In the genomic region with DNA sequence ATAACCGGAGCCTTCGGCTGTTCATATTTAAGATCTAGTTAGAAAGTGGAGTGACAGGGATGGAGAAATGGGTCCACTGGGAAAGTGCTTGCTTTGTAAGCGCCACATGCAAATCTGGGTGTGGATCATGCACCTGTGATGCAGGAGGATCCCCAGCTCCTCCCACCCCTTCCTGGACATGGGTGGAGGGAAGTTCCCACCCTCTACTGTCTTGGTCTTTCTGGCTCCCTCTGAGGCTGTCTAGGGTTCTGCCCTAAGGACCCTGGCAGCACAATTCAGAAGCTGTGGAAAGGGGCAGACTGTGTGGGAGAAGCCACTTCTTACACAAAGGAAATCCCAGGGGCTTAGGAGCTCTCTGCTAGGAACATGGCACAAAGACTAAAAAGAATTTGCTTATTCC, we compare ENCODE assay signal across 16 mouse cellular contexts. TPM values are rescaled to one million over a fixed set of nuclear protein-coding genes. Genes with fewer than 3 reads are reported as not detected.
A peak's percentile ranks its signal among the peaks of the same experiment; 100 is the strongest.
DNase-seq lines count a peak whose midpoint lies in the region; ATAC-seq and TF ChIP-seq lines count a peak whose summit lies in the region.
"Had no signal": no experiment of that assay in that cellular context is flagged by ENCODE, and none has a peak within 500 bp of the region (broad histone marks: within the 10 kb centered on the region; RNA-seq: fewer than 3 reads in every experiment).

No protein-coding gene starts in this region.

- H3K27ac ChIP-seq in intestine, embryonic 14.5 days (ENCODE audit: low read depth) = no peak overlapping the region
- no peak overlapping the region for H3K27ac ChIP-seq in intestine, postnatal 0 days (ENCODE audit: low read depth, low read length)
- H3K27ac ChIP-seq in bone marrow, adult 2 months (ENCODE audit: control insufficient read depth, insufficient read depth, low read depth, low read length, poor library complexity) = peak overlapping the region; percentile 6; the same call in 1 of the 2 replicates
- no peak overlapping the region for H3K27ac ChIP-seq in liver, postnatal 0 days (ENCODE audit: low read depth)
- H3K27ac ChIP-seq: heart, embryonic 13.5 days; liver, embryonic 15.5 days; macrophage had no signal

- no peak for TF ChIP-seq POLR2A in bone marrow, adult 2 months (IDR thresholded peaks at IDR 0.05; ENCODE audit: borderline replicate concordance, control insufficient read depth, low read depth, low read length)

- no peak for TF ChIP-seq CTCF in intestine, postnatal 0 days (IDR thresholded peaks at IDR 0.05; ENCODE audit: low read depth)
- TF ChIP-seq CTCF in bone marrow, adult 2 months (IDR thresholded peaks at IDR 0.05; ENCODE audit: control insufficient read depth, insufficient read depth, low read length) = no peak
- no peak for TF ChIP-seq CTCF in liver, postnatal 0 days (IDR thresholded peaks at IDR 0.05; ENCODE audit: low read depth)

- no peak overlapping the region for H3K9ac ChIP-seq in intestine, embryonic 14.5 days (ENCODE audit: low read length)
- H3K9ac ChIP-seq in intestine, postnatal 0 days (ENCODE audit: low read depth, low read length) = no peak overlapping the region
- H3K9ac ChIP-seq in liver, postnatal 0 days (replicated peaks) = no peak overlapping the region
- H3K9ac ChIP-seq: heart, embryonic 13.5 days; liver, embryonic 15.5 days had no signal

- no peak overlapping the region for H3K4me2 ChIP-seq in intestine, embryonic 14.5 days (ENCODE audit: low read length)
- no peak overlapping the region for H3K4me2 ChIP-seq in intestine, postnatal 0 days (replicated peaks; ENCODE audit: low read depth)
- H3K4me2 ChIP-seq in liver, postnatal 0 days (ENCODE audit: low read depth, low read length) = no peak overlapping the region
- H3K4me2 ChIP-seq: heart, embryonic 13.5 days; liver, embryonic 15.5 days had no signal

- 94% methylated on average over 3 of the region's 3 CpGs for WGBS in intestine, embryonic 14.5 days
- 92% methylated on average over 3 of the region's 3 CpGs for WGBS in intestine, postnatal 0 days
- 70% methylated on average over 3 of the region's 3 CpGs for WGBS in bone marrow, adult 2 months
- 81% methylated on average over 3 of the region's 3 CpGs for WGBS in liver, postnatal 0 days (ENCODE audit: insufficient replicate concordance)

- no peaks in the 10 kb centered on the region; the same call in 1 of the 2 replicates for H3K4me1 ChIP-seq in intestine, embryonic 14.5 days (replicated peaks; ENCODE audit: control insufficient read depth, insufficient read depth, low read length)
- no peaks in the 10 kb centered on the region for H3K4me1 ChIP-seq in intestine, postnatal 0 days (replicated peaks; ENCODE audit: control insufficient read depth, insufficient read depth, low read length)
- H3K4me1 ChIP-seq in bone marrow, adult 2 months (ENCODE audit: control insufficient read depth, insufficient read depth, low read length) = peaks cover 15% of the 10 kb centered on the region
- H3K4me1 ChIP-seq in liver, postnatal 0 days (ENCODE audit: insufficient read depth) = peaks cover 20% of the 10 kb centered on the region

- H3K27me3 ChIP-seq in intestine, embryonic 14.5 days (replicated peaks; ENCODE audit: control insufficient read depth, insufficient read depth, low read length) = no peaks in the 10 kb centered on the region
- no peaks in the 10 kb centered on the region for H3K27me3 ChIP-seq in intestine, postnatal 0 days (replicated peaks; ENCODE audit: control insufficient read depth, insufficient read depth, low read length)
- no peaks in the 10 kb centered on the region for H3K27me3 ChIP-seq in liver, postnatal 0 days (ENCODE audit: insufficient read depth, low read length)
- H3K27me3 ChIP-seq: heart, embryonic 13.5 days; liver, embryonic 15.5 days had no signal

- no peak for TF ChIP-seq EP300 in liver, postnatal 0 days (IDR thresholded peaks at IDR 0.05; ENCODE audit: low read depth)

- no peak for ATAC-seq in intestine, embryonic 14.5 days (replicated peaks; ENCODE audit: low FRiP score, low TSS enrichment, low read depth)
- no peak for ATAC-seq in intestine, postnatal 0 days
- no peak for ATAC-seq in liver, postnatal 0 days

- no peak overlapping the region for H3K4me3 ChIP-seq in intestine, embryonic 14.5 days (ENCODE audit: low read depth, low read length)
- no peak overlapping the region for H3K4me3 ChIP-seq in intestine, postnatal 0 days (ENCODE audit: low read depth, low read length)
- no peak overlapping the region for H3K4me3 ChIP-seq in bone marrow, adult 2 months (replicated peaks; ENCODE audit: control insufficient read depth, low read depth, low read length)
- no peak overlapping the region for H3K4me3 ChIP-seq in liver, postnatal 0 days (ENCODE audit: low read depth, low read length)
- H3K4me3 ChIP-seq: heart, embryonic 13.5 days; liver, embryonic 15.5 days; myocyte had no signal

- DNase-seq in intestine, embryonic 14.5 days (ENCODE audit: low spot score) = peak; percentile 23
- peak; percentile 29 for DNase-seq in thymus, postnatal 25 days
- DNase-seq in thymus, adult 18-20 months = no peak
- DNase-seq in liver, postnatal 0 days = no peak
- DNase-seq in layer of hippocampus, postnatal 10 days (ENCODE audit: low spot score in 2 of 2) = no peak
- DNase-seq: cerebellum, adult 2 months; kidney, postnatal 10 days; layer of hippocampus, adult 9-11 months had no signal

- H3K9me3 ChIP-seq in intestine, embryonic 14.5 days (ENCODE audit: control insufficient read depth, low read length) = peaks cover 8% of the 10 kb centered on the region; the same call in 1 of the 2 replicates
- H3K9me3 ChIP-seq in intestine, postnatal 0 days (ENCODE audit: control insufficient read depth) = no peaks in the 10 kb centered on the region
- H3K9me3 ChIP-seq in liver, postnatal 0 days (ENCODE audit: low read length) = peaks cover 3% of the 10 kb centered on the region
- H3K9me3 ChIP-seq: liver, embryonic 15.5 days had no signal

- H3K36me3 ChIP-seq in intestine, embryonic 14.5 days (ENCODE audit: control insufficient read depth, insufficient read depth, low read length) = peaks cover 9% of the 10 kb centered on the region; the same call in 1 of the 2 replicates
- peaks cover 11% of the 10 kb centered on the region; the same call in 1 of the 2 replicates for H3K36me3 ChIP-seq in intestine, postnatal 0 days (ENCODE audit: control insufficient read depth, insufficient read depth)
- H3K36me3 ChIP-seq in liver, postnatal 0 days (replicated peaks; ENCODE audit: insufficient read depth, low read length) = no peaks in the 10 kb centered on the region; the same call in 1 of the 2 replicates

RNA-seq across cellular contexts. Expression of gene Gpr18, which starts 16.0 kb away (rescaled TPM):
- 0.23 and 0.62 TPM in 2 replicates for polyA plus RNA-seq in intestine, embryonic 14.5 days (2014; fragmentation: Nextera tagmentation; extraction: Ambion mirVana)
- polyA plus RNA-seq in intestine, postnatal 0 days (2015; fragmentation: Nextera tagmentation; extraction: Ambion mirVana) = 0.10 and 0.13 TPM in 2 replicates
- polyA plus RNA-seq in bone marrow, adult 2 months (2011; ENCODE audit: insufficient read depth, insufficient read length, low replicate concordance, missing spikeins) = 2.8 and 3.4 TPM in 2 replicates
- 0.78 and 0.81 TPM in 2 replicates for polyA plus RNA-seq in liver, postnatal 0 days (2015; fragmentation: Nextera tagmentation; extraction: Ambion mirVana)
- not detected for total RNA-seq in layer of hippocampus, postnatal 10 days (2021)
- total RNA-seq: gastrocnemius, adult 8-10 months had no signal
- polyA plus RNA-seq: brain, embryonic 14.5 days; cerebellum, adult 2 months; heart, embryonic 13.5 days; myocyte had no signal

RNA-seq across cellular contexts. Expression of gene Gpr183, which starts 33.4 kb away (rescaled TPM):
- 3.4 and 4.7 TPM in 2 replicates for polyA plus RNA-seq in intestine, embryonic 14.5 days (2014; fragmentation: Nextera tagmentation; extraction: Ambion mirVana)
- 1.5 and 1.6 TPM in 2 replicates for polyA plus RNA-seq in intestine, postnatal 0 days (2015; fragmentation: Nextera tagmentation; extraction: Ambion mirVana)
- 0.83 and 1.5 TPM in 2 replicates for polyA plus RNA-seq in bone marrow, adult 2 months (2011; ENCODE audit: insufficient read depth, insufficient read length, low replicate concordance, missing spikeins)
- polyA plus RNA-seq in liver, postnatal 0 days (2015; fragmentation: Nextera tagmentation; extraction: Ambion mirVana) = 0.94 and 0.95 TPM in 2 replicates
- total RNA-seq in layer of hippocampus, postnatal 10 days (2021) = under 1 TPM; 0.71 to 0.83 TPM

RNA-seq across cellular contexts. Expression of gene Ubac2, which starts 53.2 kb away (rescaled TPM):
- 67.5 and 72.4 TPM in 2 replicates for polyA plus RNA-seq in intestine, embryonic 14.5 days (2014; fragmentation: Nextera tagmentation; extraction: Ambion mirVana)
- 39.2 and 39.9 TPM in 2 replicates for polyA plus RNA-seq in intestine, postnatal 0 days (2015; fragmentation: Nextera tagmentation; extraction: Ambion mirVana)
- 9.4 and 21.6 TPM in 2 replicates for polyA plus RNA-seq in bone marrow, adult 2 months (2011; ENCODE audit: insufficient read depth, insufficient read length, low replicate concordance, missing spikeins)
- 25.8 and 27.4 TPM in 2 replicates for polyA plus RNA-seq in liver, postnatal 0 days (2015; fragmentation: Nextera tagmentation; extraction: Ambion mirVana)
- total RNA-seq in layer of hippocampus, postnatal 10 days (2021) = 10 to 100 TPM; 39.1 to 39.3 TPM

Comparison
In these comparisons a context has a peak if more than half of its experiments do, and no peak if none do; other contexts are left out.
1. DNase-seq: peak in intestine, embryonic 14.5 days (single experiment) and thymus, postnatal 25 days (single experiment); none in thymus, adult 18-20 months (0 of 2), liver, postnatal 0 days (single experiment) and layer of hippocampus, postnatal 10 days (0 of 2).